Mouse (Mus musculus): Measurements from ENCODE around the gene Bcs1l.

Bcs1l gene

GRCm38 (mm10) chr1:74587773-74588445, at the start of gene Bcs1l, which contains the start of gene Zfp142:
TSS of gene Bcs1l (plus strand) at chr1:74588289.
TSS of gene Zfp142 (minus strand) at chr1:74588246.
- DNase-seq: peak; percentile 97

GRCm38 (mm10) chr1:74538650-74539049, 49.4 kb upstream of the Bcs1l start:
- DNase-seq: no peak

GRCm38 (mm10) chr1:74542451-74542961, 45.6 kb upstream of the Bcs1l start, which contains the start of gene Plcd4:
TSS of gene Plcd4 (plus strand) at chr1:74542888.
- DNase-seq: no peak

GRCm38 (mm10) chr1:74544184-74544583, 43.9 kb upstream of the Bcs1l start, which contains the start of gene Usp37:
TSS of gene Usp37 (minus strand) at chr1:74544284.
- no peak for DNase-seq

GRCm38 (mm10) chr1:74559061-74559460, 29.0 kb upstream of the Bcs1l start:
- DNase-seq: no peak

- no peak for DNase-seq
Measured at GRCm38 (mm10) chr1:74565834-74566233, 22.3 kb upstream of the Bcs1l start.

GRCm38 (mm10) chr1:74569739-74570719, 18.1 kb upstream of the Bcs1l start:
- DNase-seq: no peak

- no peak for DNase-seq
Measured at GRCm38 (mm10) chr1:74582621-74583020, 5.5 kb upstream of the Bcs1l start.

- no peak for DNase-seq
Measured at GRCm38 (mm10) chr1:74584616-74585398, 3.3 kb upstream of the Bcs1l start.

- DNase-seq: no peak
Measured at GRCm38 (mm10) chr1:74587233-74587772, 786 bp upstream of the Bcs1l start.

GRCm38 (mm10) chr1:74594434-74594833, 6.3 kb downstream of the Bcs1l start:
- DNase-seq: no peak

GRCm38 (mm10) chr1:74600501-74601266, 12.6 kb downstream of the Bcs1l start:
- DNase-seq: no peak

- peak; percentile 81 for DNase-seq
Measured at GRCm38 (mm10) chr1:74601267-74601962, 13.3 kb downstream of the Bcs1l start, which contains the start of the genes Rnf25 and Stk36. TSS of gene Rnf25 (minus strand) at chr1:74601397. TSS of gene Stk36 (plus strand) at chr1:74601445.

GRCm38 (mm10) chr1:74624183-74624582, 36.1 kb downstream of the Bcs1l start:
- DNase-seq: no peak

- no peak for DNase-seq
Measured at GRCm38 (mm10) chr1:74626076-74626475, 38.0 kb downstream of the Bcs1l start.

GRCm38 (mm10) chr1:74628001-74628400, 39.9 kb downstream of the Bcs1l start:
- DNase-seq: no peak

- no peak for DNase-seq
Measured at GRCm38 (mm10) chr1:74632734-74633133, 44.6 kb downstream of the Bcs1l start.
